Mouse (Mus musculus) lung, postnatal 0 days (tissue): ENCODE results near the gene Tex19.2. TPM values are rescaled to one million over a fixed set of nuclear protein-coding genes. Genes with fewer than 3 reads are reported as not detected.
A peak's percentile ranks its signal among the peaks of the same experiment; 100 is the strongest.

Experiments used
- ATAC-seq: fragments of 200-750 bp; cut with Nextera tagmentation; 2 replicates; pipeline ENCODE4 v1.8.0; 2017; ENCODE audit warnings: moderate library complexity
- DNase-seq: peaks from one replicate; pipeline ENCODE4 v3.0.0-alpha.2; 2016; ENCODE audit warnings: low spot score
- H3K27ac ChIP-seq: fragments of 300-500 bp; sonication (generic); 2 replicates; pipeline ENCODE4 v1.5.1; 2014; ENCODE audit warnings: antibody characterized with exemption, mild to moderate bottlenecking, low read length, mixed read lengths
- H3K27me3 ChIP-seq: fragments of 300-500 bp; sonication (generic); replicated peaks from 2 replicates; pipeline ENCODE4 v1.6.1; 2014; ENCODE audit warnings: low read length, mixed read lengths; ENCODE audit not compliant: insufficient read depth
- H3K36me3 ChIP-seq: fragments of 300-500 bp; sonication (generic); 2 replicates; pipeline ENCODE4 v1.6.1; 2014; ENCODE audit warnings: low read length, mixed read lengths; ENCODE audit not compliant: insufficient read depth
- H3K4me1 ChIP-seq: fragments of 300-500 bp; sonication (generic); 2 replicates; pipeline ENCODE4 v1.6.1; 2014; ENCODE audit warnings: antibody characterized with exemption, low read depth, low read length, mixed read lengths; ENCODE audit not compliant: insufficient read depth
- H3K4me2 ChIP-seq: fragments of 300-500 bp; sonication (generic); replicated peaks from 2 replicates; pipeline ENCODE4 v1.6.1; 2014; ENCODE audit warnings: low read depth, mild to moderate bottlenecking, low read length, moderate library complexity, mixed read lengths
- H3K4me3 ChIP-seq: fragments of 300-500 bp; sonication (generic); 2 replicates; pipeline ENCODE4 v1.5.1; 2014; ENCODE audit warnings: low read depth, low read length
- H3K9ac ChIP-seq: fragments of 300-500 bp; sonication (generic); replicated peaks from 2 replicates; pipeline ENCODE4 v1.6.1; 2014; ENCODE audit warnings: low read depth, mild to moderate bottlenecking
- H3K9me3 ChIP-seq: fragments of 300-500 bp; sonication (generic); 2 replicates; pipeline ENCODE4 v1.6.1; 2016; ENCODE audit warnings: low read length, mixed read lengths
- CTCF ChIP-seq: IDR thresholded peaks from 2 replicates; pipeline ENCODE4 v1.5.1; 2016; ENCODE audit warnings: antibody characterized with exemption, mild to moderate bottlenecking
- EP300 ChIP-seq: IDR thresholded peaks from 2 replicates; pipeline ENCODE4 v1.6.1; 2016; ENCODE audit warnings: antibody characterized with exemption, mild to moderate bottlenecking, control low read depth
- WGBS: fragments of 180-500 bp; shearing (Covaris S2); extraction: QIAGEN DNeasy Blood & Tissue Kit; methylation state at CpG from one replicate; pipeline ENCODE4 v1.1.7; 2014; 5-methylcytosine and 5-hydroxymethylcytosine counted together
- polyA plus RNA-seq: library from polyadenylated mRNA; unstranded; fragments of >200 nt; fragmentation: Nextera tagmentation; extraction: Ambion mirVana; gene quantifications from 2 replicates; pipeline ENCODE4 v1.2.1, GENCODE M21; 2015

Tex19.2 gene
- polyA plus RNA-seq, 1 experiment from 2014 or later, result not detected

GRCm38 (mm10) chr11:121129616-121130015 is 11.1 kb upstream of the Tex19.2 start:
- no peaks in the 10 kb centered on the region for H3K9me3 ChIP-seq
- no peak for TF ChIP-seq EP300

GRCm38 (mm10) chr11:121127441-121127840 is 9.0 kb upstream of the Tex19.2 start:
- Histone ChIP-seq H3K9ac (no peak overlapping the region), H3K27me3 (no peaks in the 10 kb centered on the region), H3K36me3 (no peaks in the 10 kb centered on the region), H3K4me2 (no peak overlapping the region), H3K4me3 (no peak overlapping the region), H3K27ac (no peak overlapping the region), H3K4me1 (no peaks in the 10 kb centered on the region), H3K9me3 (no peaks in the 10 kb centered on the region)
- ATAC-seq, result no peak
- 90% methylated on average over 3 of the region's 3 CpGs for WGBS
- TF ChIP-seq CTCF (no peak), EP300 (no peak)
- DNase-seq, result no peak

More at GRCm38 (mm10) chr11:121129616-121130015, 11.1 kb upstream of the Tex19.2 start:
- no peak overlapping the region for H3K9ac ChIP-seq
- DNase-seq, result peak; percentile 36
- H3K36me3 ChIP-seq, result no peaks in the 10 kb centered on the region
- no peaks in the 10 kb centered on the region for H3K27me3 ChIP-seq
- 50% methylated on average over 1 of the region's 1 CpGs for WGBS
- H3K4me3 ChIP-seq, result no peak overlapping the region
- H3K4me1 ChIP-seq, result no peaks in the 10 kb centered on the region
- no peak overlapping the region for H3K4me2 ChIP-seq
- ATAC-seq, result no peak
- H3K27ac ChIP-seq, result no peak overlapping the region

- no peaks in the 10 kb centered on the region for H3K36me3 ChIP-seq
- WGBS, result 85% methylated on average over 1 of the region's 1 CpGs
- no peak for ATAC-seq
- no peak overlapping the region for H3K27ac ChIP-seq
- no peaks in the 10 kb centered on the region for H3K9me3 ChIP-seq
- H3K27me3 ChIP-seq, result no peaks in the 10 kb centered on the region
- H3K4me2 ChIP-seq, result no peak overlapping the region
- TF ChIP-seq CTCF (peak; percentile 55), EP300 (no peak)
- H3K9ac ChIP-seq, result no peak overlapping the region
- no peak for DNase-seq
- no peak overlapping the region for H3K4me3 ChIP-seq
- no peaks in the 10 kb centered on the region for H3K4me1 ChIP-seq
Measured at GRCm38 (mm10) chr11:121126395-121126794, 7.9 kb upstream of the Tex19.2 start.

- Histone ChIP-seq H3K9ac (no peak overlapping the region), H3K36me3 (no peaks in the 10 kb centered on the region), H3K27me3 (no peaks in the 10 kb centered on the region), H3K4me2 (no peak overlapping the region), H3K27ac (no peak overlapping the region), H3K9me3 (no peaks in the 10 kb centered on the region), H3K4me3 (no peak overlapping the region), H3K4me1 (no peaks in the 10 kb centered on the region)
- 66% methylated on average over 3 of the region's 3 CpGs for WGBS
- no peak for TF ChIP-seq CTCF
- no peak for TF ChIP-seq EP300
- ATAC-seq (no peak), DNase-seq (no peak)
Measured at GRCm38 (mm10) chr11:121125522-121126172, 7.2 kb upstream of the Tex19.2 start.

- DNase-seq, result no peak
- H3K9me3 ChIP-seq, result no peaks in the 10 kb centered on the region
- no peaks in the 10 kb centered on the region for H3K36me3 ChIP-seq
- H3K27me3 ChIP-seq, result no peaks in the 10 kb centered on the region
- no peak overlapping the region for H3K27ac ChIP-seq
- WGBS, result 90% methylated on average over 4 of the region's 4 CpGs
- no peaks in the 10 kb centered on the region for H3K4me1 ChIP-seq
- ATAC-seq, result no peak
- no peak overlapping the region for H3K4me3 ChIP-seq
- H3K4me2 ChIP-seq, result no peak overlapping the region
- TF ChIP-seq EP300 (no peak), CTCF (no peak)
- H3K9ac ChIP-seq, result no peak overlapping the region
Measured at GRCm38 (mm10) chr11:121123438-121123837, 5.0 kb upstream of the Tex19.2 start.

- TF ChIP-seq CTCF (no peak), EP300 (no peak)
- Histone ChIP-seq H3K36me3 (no peaks in the 10 kb centered on the region), H3K27me3 (no peaks in the 10 kb centered on the region), H3K4me2 (no peak overlapping the region), H3K27ac (no peak overlapping the region), H3K9ac (no peak overlapping the region), H3K4me1 (no peaks in the 10 kb centered on the region), H3K9me3 (no peaks in the 10 kb centered on the region), H3K4me3 (no peak overlapping the region)
- ATAC-seq (peak; percentile 62; the same call in 1 of the 2 replicates), DNase-seq (peak; percentile 41)
- WGBS, result 33% methylated on average over 2 of the region's 2 CpGs
Measured at GRCm38 (mm10) chr11:121122024-121122670, 3.7 kb upstream of the Tex19.2 start.
